Mouse (Mus musculus) adrenal gland, postnatal 4 days (tissue): ENCODE data around the gene Vamp8. TPM values are rescaled to one million over a fixed set of nuclear protein-coding genes. Genes with fewer than 3 reads are reported as not detected.

Experiments used
- DNase-seq, 2 experiments: peaks; one replicate each; pipeline ENCODE4 v3.0.0; 2021 to 2022; ENCODE audit warnings: low spot score in 2 of 2, mixed read lengths in 2 of 2
- total RNA-seq, 2 experiments: library from RNA; stranded (reverse); gene quantifications; 2 replicates each; pipeline ENCODE4 v1.2.3; 2021

The Vamp8 gene
- total RNA-seq, 2 experiments from 2014 or later, result 120 to 136 TPM

- peak; percentile 66 to 72 for DNase-seq
Observed at GRCm38 (mm10) chr6:72355066-72355911, 35.2 kb downstream of the Vamp8 start, which contains the start of gene Tmem150a. Tmem150a (plus strand) TSS chr6:72355447.

GRCm38 (mm10) chr6:72354025-72354424, 36.5 kb downstream of the Vamp8 start:
- no peak for DNase-seq

GRCm38 (mm10) chr6:72352636-72353405, 37.7 kb downstream of the Vamp8 start:
- no peak for DNase-seq

GRCm38 (mm10) chr6:72350214-72350613, 40.3 kb downstream of the Vamp8 start:
- no peak for DNase-seq

- no peak for DNase-seq
Observed at GRCm38 (mm10) chr6:72348411-72348810, 42.1 kb downstream of the Vamp8 start.

GRCm38 (mm10) chr6:72347166-72347941, 43.1 kb downstream of the Vamp8 start, which contains the start of gene 0610030E20Rik:
0610030E20Rik (plus strand) TSS chr6:72347317.
- DNase-seq, result peak; percentile 56 to 57

GRCm38 (mm10) chr6:72346261-72346660, 44.2 kb downstream of the Vamp8 start:
- no peak for DNase-seq

- DNase-seq, result no peak
Observed at GRCm38 (mm10) chr6:72345633-72346032, 44.9 kb downstream of the Vamp8 start.

GRCm38 (mm10) chr6:72345074-72345567, 45.4 kb downstream of the Vamp8 start, which contains the start of gene Usp39:
Usp39 (minus strand) TSS chr6:72345184.
- DNase-seq, result peak; percentile 70 to 82

- DNase-seq, result no peak
Observed at GRCm38 (mm10) chr6:72344396-72345073, 46.0 kb downstream of the Vamp8 start.

- DNase-seq, result no peak
Observed at GRCm38 (mm10) chr6:72340481-72340880, 50.0 kb downstream of the Vamp8 start.

Other genes with a start within 250 kb of the Vamp8 start
- 1 to 10 TPM; 3.8 to 4.1 TPM for gene Atoh8, start 155.1 kb downstream of the Vamp8 start, total RNA-seq
- not detected for gene Sftpb, start 86.1 kb downstream of the Vamp8 start, total RNA-seq
- gene Usp39, start 45.5 kb downstream of the Vamp8 start, total RNA-seq, result 10 to 100 TPM; 36.2 to 36.4 TPM
- 10 to 100 TPM; 32.5 to 34.3 TPM for gene 0610030E20Rik, start 43.4 kb downstream of the Vamp8 start, total RNA-seq
- gene Tmem150a, start 35.3 kb downstream of the Vamp8 start, total RNA-seq, result 10 to 100 TPM; 31.4 to 34.1 TPM
- gene Rnf181, start 23.7 kb downstream of the Vamp8 start, total RNA-seq, result 100 to 1,000 TPM; 329 to 344 TPM
- gene Vamp5, start 10.2 kb downstream of the Vamp8 start, total RNA-seq, result 10 to 100 TPM; 33.0 to 40.5 TPM
- gene Ggcx, start 23.6 kb upstream of the Vamp8 start, total RNA-seq, result 10 to 100 TPM; 45.5 to 48.9 TPM
- 100 to 1,000 TPM; 237 to 266 TPM for gene Mat2a, start 48.9 kb upstream of the Vamp8 start, total RNA-seq
- gene Sh2d6, start 131.0 kb upstream of the Vamp8 start, total RNA-seq, result under 1 TPM; 0.76 to 0.78 TPM
- 10 to 100 TPM; 48.9 to 55.2 TPM for gene Capg, start 153.7 kb upstream of the Vamp8 start, total RNA-seq
- 10 to 100 TPM; 14.2 to 16.8 TPM for gene Elmod3, start 207.7 kb upstream of the Vamp8 start, total RNA-seq
- 100 to 1,000 TPM; 159 to 166 TPM for gene Retsat, start 207.8 kb upstream of the Vamp8 start, total RNA-seq
- gene Tgoln1, start 226.3 kb upstream of the Vamp8 start, total RNA-seq, result 10 to 100 TPM; 94.9 to 96.7 TPM